Mouse (Mus musculus): ENCODE results near the gene Bbx.

DNA sequence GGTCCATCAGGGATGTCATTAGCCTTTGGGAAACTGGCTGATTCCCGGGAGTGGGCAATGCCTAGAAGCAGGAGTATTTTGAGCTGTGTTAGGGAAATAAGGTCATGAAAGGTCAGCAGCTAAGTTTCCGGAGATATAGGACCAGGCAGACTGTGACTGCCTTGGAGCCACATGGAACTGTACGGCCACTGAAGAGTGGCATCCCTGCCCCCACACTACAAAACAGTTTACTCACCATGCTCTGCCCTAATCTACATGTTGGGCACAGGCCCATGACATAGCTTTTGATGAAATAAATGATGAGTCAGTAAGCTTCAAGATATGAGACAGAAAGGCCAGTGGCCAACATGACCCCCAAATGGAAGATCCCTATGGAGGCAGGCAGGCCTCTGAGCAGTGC lies 60.7 kb downstream of the Bbx start:
- TF ChIP-seq CTCF (IDR thresholded peaks at IDR 0.05; ENCODE audit: low read depth), result no peak
- no peak for TF ChIP-seq EP300 (IDR thresholded peaks at IDR 0.05; ENCODE audit: low read depth)

Data from liver, embryonic 14.5 days (tissue).